16 mouse cellular contexts compared by ENCODE assay signal in genomic region chr16:43879769-43880168, GRCm38 (mm10). TPM values are rescaled to one million over a fixed set of nuclear protein-coding genes. Genes with fewer than 3 reads are reported as not detected.
DNase-seq lines count a peak whose midpoint lies in the region; ATAC-seq lines count a peak whose summit lies in the region.
"Had no signal": no experiment of that assay in that cellular context is flagged by ENCODE, and none has a peak within 500 bp of the region (broad histone marks: within the 10 kb centered on the region; RNA-seq: fewer than 3 reads in every experiment).

No protein-coding gene starts in this region.

- no peak overlapping the region for H3K4me3 ChIP-seq in heart, embryonic 11.5 days (ENCODE audit: low read depth, low read length)
- H3K4me3 ChIP-seq in hindbrain, embryonic 11.5 days (ENCODE audit: low read depth, low read length) = no peak overlapping the region
- H3K4me3 ChIP-seq: forebrain, embryonic 13.5 days; forebrain, embryonic 15.5 days had no signal

- no peaks in the 10 kb centered on the region for H3K27me3 ChIP-seq in heart, embryonic 11.5 days (ENCODE audit: control insufficient read depth, insufficient read depth, low read length)
- no peaks in the 10 kb centered on the region for H3K27me3 ChIP-seq in hindbrain, embryonic 11.5 days (ENCODE audit: control insufficient read depth, insufficient read depth, low read length)
- H3K27me3 ChIP-seq: forebrain, embryonic 13.5 days; forebrain, embryonic 15.5 days had no signal

- H3K4me2 ChIP-seq in heart, embryonic 11.5 days = no peak overlapping the region
- no peak overlapping the region for H3K4me2 ChIP-seq in hindbrain, embryonic 11.5 days (replicated peaks; ENCODE audit: low read depth, low read length)
- H3K4me2 ChIP-seq: forebrain, embryonic 13.5 days; forebrain, embryonic 15.5 days had no signal

- H3K36me3 ChIP-seq in heart, embryonic 11.5 days (ENCODE audit: control insufficient read depth, insufficient read depth, low read length) = peaks cover 7% of the 10 kb centered on the region; the same call in 1 of the 2 replicates
- H3K36me3 ChIP-seq in hindbrain, embryonic 11.5 days (ENCODE audit: control insufficient read depth, insufficient read depth, low read length) = 0 out of 2 replicates have a peak, but pooled peaks cover 2% of the 10 kb centered on the region

- ATAC-seq in heart, embryonic 11.5 days (replicated peaks; ENCODE audit: insufficient number of reproducible peaks, low FRiP score, low TSS enrichment) = no peak
- ATAC-seq in granulocyte monocyte progenitor cell, adult 5-6 weeks (replicated peaks; ENCODE audit: poor library complexity, severe bottlenecking) = peak; percentile 58
- ATAC-seq in megakaryocyte progenitor cell, adult 5-6 weeks (replicated peaks; ENCODE audit: poor library complexity) = peak; percentile 29; the same call in 1 of the 2 replicates
- ATAC-seq in hindbrain, embryonic 11.5 days (ENCODE audit: low FRiP score) = no peak
- ATAC-seq: forebrain, embryonic 13.5 days; forebrain, embryonic 15.5 days; forebrain, postnatal 0 days had no signal

- peak; percentile 75 for DNase-seq in heart, adult 11 months
- no peak for DNase-seq in hindbrain, embryonic 11.5 days (ENCODE audit: low spot score)
- DNase-seq: adrenal gland, adult 8-10 months; adrenal gland, postnatal 14 days; adrenal gland, postnatal 36 days; cerebellum, adult 11-12 months; cerebellum, adult 2 months; cerebellum, adult 9-10 months; cerebellum, postnatal 10 days; cerebellum, postnatal 25 days; forebrain, postnatal 0 days had no signal

- H3K9ac ChIP-seq in heart, embryonic 11.5 days (ENCODE audit: low read depth, low read length) = no peak overlapping the region
- H3K9ac ChIP-seq in hindbrain, embryonic 11.5 days (ENCODE audit: low read depth, low read length) = no peak overlapping the region
- H3K9ac ChIP-seq: forebrain, embryonic 13.5 days; forebrain, embryonic 15.5 days; forebrain, postnatal 0 days had no signal

- H3K4me1 ChIP-seq in heart, embryonic 11.5 days (ENCODE audit: control insufficient read depth, insufficient read depth, low read length) = no peaks in the 10 kb centered on the region
- H3K4me1 ChIP-seq in hindbrain, embryonic 11.5 days (replicated peaks; ENCODE audit: control insufficient read depth, insufficient read depth, low read length) = no peaks in the 10 kb centered on the region
- H3K4me1 ChIP-seq: forebrain, embryonic 13.5 days; forebrain, embryonic 15.5 days had no signal

- WGBS in heart, embryonic 11.5 days (ENCODE audit: insufficient replicate concordance) = 85% methylated on average over 6 of the region's 6 CpGs
- WGBS in hindbrain, embryonic 11.5 days = 92% methylated on average over 6 of the region's 6 CpGs

- no peak overlapping the region for H3K27ac ChIP-seq in heart, embryonic 11.5 days (ENCODE audit: low read depth, low read length)
- no peak overlapping the region for H3K27ac ChIP-seq in hindbrain, embryonic 11.5 days (ENCODE audit: low read depth, low read length)
- H3K27ac ChIP-seq: forebrain, embryonic 13.5 days; forebrain, embryonic 15.5 days had no signal

- no peaks in the 10 kb centered on the region for H3K9me3 ChIP-seq in heart, embryonic 11.5 days (replicated peaks; ENCODE audit: control insufficient read depth, low read length)
- no peaks in the 10 kb centered on the region for H3K9me3 ChIP-seq in hindbrain, embryonic 11.5 days (ENCODE audit: control insufficient read depth, low read length)
- H3K9me3 ChIP-seq: forebrain, embryonic 13.5 days; forebrain, embryonic 15.5 days had no signal

RNA-seq across cellular contexts. Expression of gene Ccdc191, which starts 9.8 kb away (rescaled TPM):
- 9.2 and 10.2 TPM in 2 replicates for polyA plus RNA-seq in heart, embryonic 11.5 days (2014; fragmentation: Nextera tagmentation; extraction: Ambion mirVana)
- 5.5 and 12.8 TPM in 2 replicates for total RNA-seq in granulocyte monocyte progenitor cell, adult 5-6 weeks (2014; fragmentation: Nextera tagmentation)
- total RNA-seq in granulocyte monocyte progenitor cell, adult 5-6 weeks (2017) = 17.7 and 18.2 TPM in 2 replicates
- 5.2 and 25.4 TPM in 2 replicates for total RNA-seq in megakaryocyte progenitor cell, adult 5-6 weeks (2015)
- 8.9 and 13.4 TPM in 2 replicates for total RNA-seq in megakaryocyte progenitor cell, adult 5-6 weeks (2017)
- polyA plus RNA-seq in hindbrain, embryonic 11.5 days (2014; fragmentation: Nextera tagmentation; extraction: Ambion mirVana) = 12.6 and 18.4 TPM in 2 replicates

RNA-seq across cellular contexts. Expression of gene Qtrt2, which starts 46.8 kb away (rescaled TPM):
- polyA plus RNA-seq in heart, embryonic 11.5 days (2014; fragmentation: Nextera tagmentation; extraction: Ambion mirVana) = 19.1 and 24.7 TPM in 2 replicates
- 18.0 and 27.8 TPM in 2 replicates for total RNA-seq in granulocyte monocyte progenitor cell, adult 5-6 weeks (2014; fragmentation: Nextera tagmentation)
- 27.3 and 58.6 TPM in 2 replicates for total RNA-seq in granulocyte monocyte progenitor cell, adult 5-6 weeks (2017)
- 17.3 and 21.2 TPM in 2 replicates for total RNA-seq in megakaryocyte progenitor cell, adult 5-6 weeks (2015)
- 44.9 and 46.5 TPM in 2 replicates for total RNA-seq in megakaryocyte progenitor cell, adult 5-6 weeks (2017)
- polyA plus RNA-seq in hindbrain, embryonic 11.5 days (2014; fragmentation: Nextera tagmentation; extraction: Ambion mirVana) = 35.9 and 42.2 TPM in 2 replicates

Comparison
In these comparisons a context has a peak if more than half of its experiments do, and no peak if none do; other contexts are left out.
1. ATAC-seq: peak in granulocyte monocyte progenitor cell, adult 5-6 weeks (single experiment) and megakaryocyte progenitor cell, adult 5-6 weeks (single experiment); none in heart, embryonic 11.5 days (single experiment) and hindbrain, embryonic 11.5 days (single experiment).